Mouse (Mus musculus) E14TG2a.4 (cell line): ENCODE measurements around the gene Psmc3ip.

Experiments used
- CTCF ChIP-seq: conservative IDR thresholded peaks from 2 replicates; pipeline ENCODE4 v1.5.1; 2014; ENCODE audit warnings: low read length
- NANOG ChIP-seq: IDR thresholded peaks from 2 replicates; pipeline ENCODE4 v1.6.1; 2014; ENCODE audit warnings: borderline replicate concordance, low read length, mixed read lengths
- POU5F1 ChIP-seq: IDR thresholded peaks from 2 replicates; pipeline ENCODE4 v1.6.1; 2014; ENCODE audit warnings: low read length, borderline replicate concordance

GRCm38 (mm10) chr11:101078121-101078520, 17.1 kb downstream of the Psmc3ip start, which contains the start of gene Hsd17b1:
- TF ChIP-seq CTCF (no peak), NANOG (no peak), POU5F1 (no peak)
